Mouse (Mus musculus): ENCODE results near the gene Cdk5. TPM values are rescaled to one million over a fixed set of nuclear protein-coding genes. Genes with fewer than 3 reads are reported as not detected.

The Cdk5 gene
- polyA plus RNA-seq, 1 experiment from 2014 or later, result 54.5 TPM

GRCm38 (mm10) chr5:24447624-24448298 lies 24.4 kb upstream of the Cdk5 start, which contains the start of gene Tmub1:
TSS of gene Tmub1 (minus strand) at chr5:24447854.
- Histone ChIP-seq H3K9me3 (no peaks in the 10 kb centered on the region), H3K27ac (peak within 1 kb of the TSS; percentile 62; the same call in 1 of the 2 replicates), H3K4me3 (replicated peaks) (peak within 1 kb of the TSS; percentile 63), H3K9ac (replicated peaks) (peak within 1 kb of the TSS; percentile 60), H3K4me2 (peak within 1 kb of the TSS; percentile 72), H3K4me1 (replicated peaks) (peaks cover 27% of the 10 kb centered on the region), H3K36me3 (peaks cover 19% of the 10 kb centered on the region), H3K27me3 (no peaks in the 10 kb centered on the region)
- 3% methylated on average over 34 of the region's 34 CpGs for WGBS
- ATAC-seq (ENCODE audit: insufficient number of reproducible peaks, insufficient read depth, low FRiP score, low TSS enrichment, low read depth), result peak; percentile 52; the same call in 1 of the 2 replicates

- Histone ChIP-seq H3K27me3 (no peaks in the 10 kb centered on the region), H3K4me2 (peak overlapping the region; percentile 72), H3K36me3 (peaks cover 30% of the 10 kb centered on the region), H3K9me3 (no peaks in the 10 kb centered on the region), H3K4me1 (replicated peaks) (peaks cover 27% of the 10 kb centered on the region), H3K27ac (no peak overlapping the region), H3K4me3 (replicated peaks) (peak overlapping the region; percentile 63; the same call in 1 of the 2 replicates), H3K9ac (replicated peaks) (no peak overlapping the region)
- WGBS, result 87% methylated on average over 7 of the region's 7 CpGs
- no peak for ATAC-seq (ENCODE audit: insufficient number of reproducible peaks, insufficient read depth, low FRiP score, low TSS enrichment, low read depth)
These were observed 23.3 kb upstream of the Cdk5 start for GRCm38 (mm10) chr5:24446630-24447029.

GRCm38 (mm10) chr5:24445428-24446080 lies 22.2 kb upstream of the Cdk5 start:
- no peak for ATAC-seq (ENCODE audit: insufficient number of reproducible peaks, insufficient read depth, low FRiP score, low TSS enrichment, low read depth)
- Histone ChIP-seq H3K36me3 (peaks cover 41% of the 10 kb centered on the region), H3K4me3 (replicated peaks) (peak overlapping the region; percentile 93), H3K9ac (replicated peaks) (peak overlapping the region; percentile 90; the same call in 1 of the 2 replicates), H3K27me3 (no peaks in the 10 kb centered on the region), H3K27ac (peak overlapping the region; percentile 93), H3K4me1 (replicated peaks) (peaks cover 20% of the 10 kb centered on the region), H3K9me3 (no peaks in the 10 kb centered on the region), H3K4me2 (peak overlapping the region; percentile 94)
- 54% methylated on average over 20 of the region's 20 CpGs for WGBS

- H3K27me3 ChIP-seq, result no peaks in the 10 kb centered on the region
- under 1% methylated on average over 60 of the region's 60 CpGs for WGBS
- H3K4me2 ChIP-seq, result peak within 1 kb of the TSS; percentile 94
- peak; percentile 78 for ATAC-seq (ENCODE audit: insufficient number of reproducible peaks, insufficient read depth, low FRiP score, low TSS enrichment, low read depth)
- H3K4me1 ChIP-seq (replicated peaks), result peaks cover 20% of the 10 kb centered on the region
- peak within 1 kb of the TSS; percentile 90 for H3K9ac ChIP-seq (replicated peaks)
- H3K4me3 ChIP-seq (replicated peaks), result peak within 1 kb of the TSS; percentile 93
- H3K27ac ChIP-seq, result peak within 1 kb of the TSS; percentile 93
- H3K36me3 ChIP-seq, result peaks cover 47% of the 10 kb centered on the region
- H3K9me3 ChIP-seq, result no peaks in the 10 kb centered on the region
These were observed 21.6 kb upstream of the Cdk5 start, which contains the start of gene Fastk for GRCm38 (mm10) chr5:24444746-24445427. TSS of gene Fastk (minus strand) at chr5:24445287.

- ATAC-seq (ENCODE audit: insufficient number of reproducible peaks, insufficient read depth, low FRiP score, low TSS enrichment, low read depth), result no peak
- peak overlapping the region; percentile 90 for H3K9ac ChIP-seq (replicated peaks)
- H3K27ac ChIP-seq, result no peak overlapping the region; the same call in 1 of the 2 replicates
- H3K9me3 ChIP-seq, result no peaks in the 10 kb centered on the region
- WGBS, result 86% methylated on average over 12 of the region's 12 CpGs
- H3K4me3 ChIP-seq (replicated peaks), result peak overlapping the region; percentile 93
- peaks cover 57% of the 10 kb centered on the region for H3K36me3 ChIP-seq
- H3K4me2 ChIP-seq, result peak overlapping the region; percentile 94
- H3K4me1 ChIP-seq (replicated peaks), result peaks cover 20% of the 10 kb centered on the region
- H3K27me3 ChIP-seq, result no peaks in the 10 kb centered on the region
These were observed 20.6 kb upstream of the Cdk5 start for GRCm38 (mm10) chr5:24443927-24444326.

GRCm38 (mm10) chr5:24443204-24443603 lies 19.9 kb upstream of the Cdk5 start:
- H3K4me1 ChIP-seq (replicated peaks), result peaks cover 20% of the 10 kb centered on the region
- no peak overlapping the region for H3K27ac ChIP-seq
- H3K4me3 ChIP-seq (replicated peaks), result peak overlapping the region; percentile 93; the same call in 1 of the 2 replicates
- WGBS, result 93% methylated on average over 7 of the region's 7 CpGs
- no peak overlapping the region for H3K4me2 ChIP-seq
- no peaks in the 10 kb centered on the region for H3K27me3 ChIP-seq
- no peak for ATAC-seq (ENCODE audit: insufficient number of reproducible peaks, insufficient read depth, low FRiP score, low TSS enrichment, low read depth)
- H3K9ac ChIP-seq (replicated peaks), result no peak overlapping the region
- no peaks in the 10 kb centered on the region for H3K9me3 ChIP-seq
- peaks cover 63% of the 10 kb centered on the region for H3K36me3 ChIP-seq

- Histone ChIP-seq H3K27ac (no peak overlapping the region), H3K9ac (replicated peaks) (no peak overlapping the region), H3K9me3 (no peaks in the 10 kb centered on the region), H3K4me1 (replicated peaks) (peaks cover 16% of the 10 kb centered on the region), H3K36me3 (peaks cover 73% of the 10 kb centered on the region), H3K4me2 (no peak overlapping the region), H3K4me3 (replicated peaks) (no peak overlapping the region), H3K27me3 (no peaks in the 10 kb centered on the region)
- ATAC-seq (ENCODE audit: insufficient number of reproducible peaks, insufficient read depth, low FRiP score, low TSS enrichment, low read depth), result no peak
- WGBS, result 83% methylated on average over 9 of the region's 9 CpGs
These were observed 18.7 kb upstream of the Cdk5 start for GRCm38 (mm10) chr5:24442029-24442428.

GRCm38 (mm10) chr5:24441187-24441586 lies 17.9 kb upstream of the Cdk5 start:
- ATAC-seq (ENCODE audit: insufficient number of reproducible peaks, insufficient read depth, low FRiP score, low TSS enrichment, low read depth), result no peak
- Histone ChIP-seq H3K4me1 (replicated peaks) (peaks cover 16% of the 10 kb centered on the region), H3K9ac (replicated peaks) (no peak overlapping the region), H3K36me3 (peaks cover 81% of the 10 kb centered on the region), H3K27ac (no peak overlapping the region), H3K27me3 (no peaks in the 10 kb centered on the region), H3K4me3 (replicated peaks) (no peak overlapping the region), H3K9me3 (no peaks in the 10 kb centered on the region), H3K4me2 (no peak overlapping the region)
- WGBS, result 92% methylated on average over 8 of the region's 8 CpGs

GRCm38 (mm10) chr5:24433993-24434392 lies 10.7 kb upstream of the Cdk5 start:
- WGBS, result 86% methylated on average over 8 of the region's 8 CpGs
- Histone ChIP-seq H3K36me3 (peaks cover 95% of the 10 kb centered on the region), H3K27ac (no peak overlapping the region), H3K4me1 (replicated peaks) (peaks cover 1% of the 10 kb centered on the region; the same call in 1 of the 2 replicates), H3K4me3 (replicated peaks) (no peak overlapping the region), H3K9ac (replicated peaks) (no peak overlapping the region), H3K9me3 (no peaks in the 10 kb centered on the region), H3K4me2 (no peak overlapping the region), H3K27me3 (no peaks in the 10 kb centered on the region)
- no peak for ATAC-seq (ENCODE audit: insufficient number of reproducible peaks, insufficient read depth, low FRiP score, low TSS enrichment, low read depth)

GRCm38 (mm10) chr5:24428596-24428995 lies 5.3 kb upstream of the Cdk5 start:
- Histone ChIP-seq H3K4me2 (peak overlapping the region; percentile 81), H3K9me3 (no peaks in the 10 kb centered on the region), H3K4me3 (replicated peaks) (peak overlapping the region; percentile 59), H3K4me1 (replicated peaks) (peaks cover 45% of the 10 kb centered on the region), H3K27me3 (no peaks in the 10 kb centered on the region), H3K36me3 (peaks cover 44% of the 10 kb centered on the region), H3K27ac (peak overlapping the region; percentile 60; the same call in 1 of the 2 replicates), H3K9ac (replicated peaks) (0 out of 2 replicates have a peak overlapping the region, but pooled peaks have one; percentile 44)
- 7% methylated on average over 8 of the region's 9 CpGs for WGBS
- ATAC-seq (ENCODE audit: insufficient number of reproducible peaks, insufficient read depth, low FRiP score, low TSS enrichment, low read depth), result no peak

GRCm38 (mm10) chr5:24427981-24428402 lies 4.7 kb upstream of the Cdk5 start:
- 2% methylated on average over 15 of the region's 15 CpGs for WGBS
- H3K4me2 ChIP-seq, result peak overlapping the region; percentile 81
- ATAC-seq (ENCODE audit: insufficient number of reproducible peaks, insufficient read depth, low FRiP score, low TSS enrichment, low read depth), result no peak
- H3K9me3 ChIP-seq, result no peaks in the 10 kb centered on the region
- H3K4me1 ChIP-seq (replicated peaks), result peaks cover 45% of the 10 kb centered on the region
- peak overlapping the region; percentile 60; the same call in 1 of the 2 replicates for H3K27ac ChIP-seq
- peak overlapping the region; percentile 44 for H3K9ac ChIP-seq (replicated peaks)
- no peaks in the 10 kb centered on the region for H3K27me3 ChIP-seq
- peaks cover 38% of the 10 kb centered on the region for H3K36me3 ChIP-seq
- H3K4me3 ChIP-seq (replicated peaks), result peak overlapping the region; percentile 59
